Mouse (Mus musculus): Measurements from ENCODE around the gene Arfgap3. TPM values are rescaled to one million over a fixed set of nuclear protein-coding genes. Genes with fewer than 3 reads are reported as not detected.
"Not testable (repeated sequence)": the region's sequence is repeated elsewhere in the genome, so short reads cannot be mapped to it uniquely, and the experiment has no call there.

Gene Arfgap3
- total RNA-seq, 1 experiment from 2014 or later = 7.4 TPM

DNA sequence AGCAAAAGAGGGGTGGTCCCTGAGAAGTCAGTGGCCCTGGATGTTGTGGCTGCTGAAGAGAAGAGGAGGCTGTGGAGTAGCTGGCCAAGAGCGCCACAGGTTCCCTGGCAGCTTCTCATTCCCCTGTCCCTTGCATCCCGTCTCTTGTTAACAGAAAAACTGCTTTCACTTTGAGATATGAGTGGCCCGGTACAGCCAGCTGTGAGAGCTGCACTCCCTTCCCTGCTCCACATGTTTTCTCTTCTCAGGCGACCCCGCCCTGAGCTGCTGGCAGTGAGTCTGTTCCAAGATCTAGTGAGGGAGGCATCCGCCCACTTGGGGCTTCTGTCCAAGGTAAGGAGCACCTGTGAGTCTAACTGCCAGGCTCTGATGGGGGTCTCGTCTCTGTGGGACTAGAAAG is 81.6 kb downstream of the Arfgap3 start:
- not testable (repeated sequence) for ATAC-seq (ENCODE audit: extremely low read depth, insufficient number of reproducible peaks, low FRiP score, poor library complexity, severe bottlenecking)

GRCm38 (mm10) chr15:83265269-83265668 is 84.8 kb downstream of the Arfgap3 start:
- ATAC-seq (ENCODE audit: extremely low read depth, insufficient number of reproducible peaks, low FRiP score, poor library complexity, severe bottlenecking) = no peak

- no peak for ATAC-seq (ENCODE audit: extremely low read depth, insufficient number of reproducible peaks, low FRiP score, poor library complexity, severe bottlenecking)
These were observed 86.6 kb downstream of the Arfgap3 start for GRCm38 (mm10) chr15:83263405-83263804.

- no peak for ATAC-seq (ENCODE audit: extremely low read depth, insufficient number of reproducible peaks, low FRiP score, poor library complexity, severe bottlenecking)
These were observed 92.1 kb downstream of the Arfgap3 start for GRCm38 (mm10) chr15:83257906-83258305.

DNA sequence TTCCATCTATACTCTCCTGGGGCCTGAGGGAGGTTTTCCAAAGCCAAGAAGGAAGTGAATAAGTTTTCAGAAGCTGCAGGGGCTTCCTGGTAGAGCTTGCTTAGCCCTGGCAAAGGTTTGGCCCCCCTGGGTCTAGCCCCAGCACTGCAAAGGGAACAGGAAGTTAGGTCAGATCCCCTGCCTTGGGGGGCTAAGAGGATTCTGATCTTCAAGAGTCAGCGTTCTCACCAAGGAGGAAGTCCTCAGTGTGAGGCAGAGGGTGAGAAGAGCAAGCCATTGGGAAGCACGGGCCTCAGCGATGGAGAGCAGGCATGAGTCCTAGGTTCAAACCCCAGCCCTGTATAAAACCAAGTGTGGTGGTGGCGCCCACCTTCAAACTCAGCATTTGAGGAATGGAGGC is 93.6 kb downstream of the Arfgap3 start:
- ATAC-seq (ENCODE audit: extremely low read depth, insufficient number of reproducible peaks, low FRiP score, poor library complexity, severe bottlenecking) = no peak

GRCm38 (mm10) chr15:83255944-83256343 is 94.1 kb downstream of the Arfgap3 start:
- ATAC-seq (ENCODE audit: extremely low read depth, insufficient number of reproducible peaks, low FRiP score, poor library complexity, severe bottlenecking) = no peak

DNA sequence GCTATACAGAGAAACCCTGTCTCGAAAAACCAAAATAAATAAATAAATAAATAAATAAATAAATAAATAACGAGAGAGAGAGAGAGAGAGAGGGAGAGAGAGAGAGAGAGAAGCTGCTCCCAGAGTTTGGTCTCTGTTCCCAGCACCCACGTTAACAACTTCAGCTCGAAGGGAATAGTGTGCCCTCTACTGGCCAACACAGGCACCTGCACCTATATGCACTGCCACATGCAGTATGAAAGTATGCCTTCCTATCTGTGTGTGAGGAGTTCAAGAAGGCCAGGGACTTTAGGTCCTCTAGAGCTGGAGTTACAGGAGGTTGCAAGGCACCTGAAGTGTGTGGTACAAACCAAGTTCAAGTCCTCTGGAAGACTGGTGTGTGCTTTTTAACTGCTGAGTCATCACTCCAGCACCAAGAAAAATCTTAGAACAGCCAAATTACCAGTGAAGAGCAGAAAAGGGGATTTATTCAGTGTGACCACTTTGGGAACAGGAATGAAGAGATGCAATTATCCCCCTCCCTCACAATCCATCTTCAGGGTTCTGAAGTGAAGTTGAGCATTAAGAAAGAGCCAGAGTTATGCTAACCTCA is 94.8 kb downstream of the Arfgap3 start:
- no peak for ATAC-seq (ENCODE audit: extremely low read depth, insufficient number of reproducible peaks, low FRiP score, poor library complexity, severe bottlenecking)

- no peak for ATAC-seq (ENCODE audit: extremely low read depth, insufficient number of reproducible peaks, low FRiP score, poor library complexity, severe bottlenecking)
These were observed 95.5 kb downstream of the Arfgap3 start for GRCm38 (mm10) chr15:83254372-83255070.

DNA sequence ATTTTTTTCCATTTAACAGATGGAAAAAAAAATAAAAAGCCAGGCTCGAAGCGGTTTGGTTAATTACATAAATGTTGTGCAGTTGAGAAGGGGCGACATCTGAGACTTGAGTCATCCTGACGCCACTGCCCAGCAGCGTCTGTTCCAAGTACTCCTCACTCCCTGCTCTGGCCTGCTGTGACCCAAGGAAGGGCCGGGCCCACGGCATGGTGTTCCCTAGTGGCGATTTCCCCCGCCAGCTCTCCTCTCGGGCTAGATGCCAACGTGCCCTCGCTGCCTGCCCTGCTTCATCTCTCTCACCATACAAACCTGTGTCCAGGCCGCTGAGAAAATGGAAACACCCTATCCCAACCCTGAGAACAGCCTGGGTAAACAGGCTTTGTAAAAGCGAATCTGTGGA is 98.0 kb downstream of the Arfgap3 start:
- no peak for ATAC-seq (ENCODE audit: extremely low read depth, insufficient number of reproducible peaks, low FRiP score, poor library complexity, severe bottlenecking)

DNA sequence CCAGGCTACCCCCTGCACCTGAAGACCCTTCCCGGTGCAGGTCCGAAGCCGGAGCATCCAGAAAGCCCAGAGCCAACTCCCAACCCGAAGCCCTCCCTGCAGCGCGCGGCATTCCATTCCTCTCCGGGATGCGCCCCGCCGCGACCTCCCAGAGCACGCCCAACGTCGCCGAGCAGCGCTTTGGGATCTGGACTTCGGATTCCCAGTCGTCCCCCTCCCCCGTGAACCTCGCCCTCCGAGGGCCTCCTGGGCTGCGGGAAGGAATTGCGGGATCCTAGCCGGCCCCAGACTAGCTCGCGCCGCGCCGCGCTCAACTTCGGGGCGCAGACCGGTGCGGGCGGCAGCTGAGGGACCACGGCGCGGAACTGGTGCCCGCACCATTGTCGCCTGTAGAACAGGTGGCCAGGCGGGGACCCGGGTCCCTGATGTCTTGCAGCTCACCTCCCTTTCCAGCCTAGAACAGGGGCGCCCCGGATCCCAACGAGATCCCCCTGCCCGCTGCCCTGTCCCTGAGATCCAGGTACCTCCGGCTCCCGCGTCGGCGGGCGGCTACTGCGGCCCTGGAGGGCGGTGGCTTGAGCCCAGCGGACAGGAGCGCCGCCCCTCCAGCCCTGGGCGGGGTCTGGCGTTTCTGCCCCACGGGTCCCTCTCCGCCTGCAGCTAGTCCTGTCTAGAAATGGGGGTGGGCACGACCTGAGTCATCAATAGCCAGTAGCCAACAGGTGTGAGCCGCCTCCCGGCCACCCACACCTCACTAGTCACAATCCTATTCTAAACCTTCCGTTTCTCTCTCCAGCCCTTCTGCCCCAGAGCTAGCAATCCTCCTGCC is 98.7 kb downstream of the Arfgap3 start, which contains the start of gene A4galt:
TSS of gene A4galt (minus strand) at position 599 of the 829 bp plus-strand sequence.
- no peak for ATAC-seq (ENCODE audit: extremely low read depth, insufficient number of reproducible peaks, low FRiP score, poor library complexity, severe bottlenecking)

GRCm38 (mm10) chr15:83250651-83251175 is 99.3 kb downstream of the Arfgap3 start:
- no peak for ATAC-seq (ENCODE audit: extremely low read depth, insufficient number of reproducible peaks, low FRiP score, poor library complexity, severe bottlenecking)

Other genes with a start within 250 kb of the Arfgap3 start
- gene Rrp7a, start 227.4 kb downstream of the Arfgap3 start, total RNA-seq (2017) = 41.4 and 43.3 TPM in 2 replicates
- 115 and 129 TPM in 2 replicates for gene Poldip3, start 200.9 kb downstream of the Arfgap3 start, total RNA-seq (2017)
- gene Cyb5r3, start 177.7 kb downstream of the Arfgap3 start, total RNA-seq (2017) = 22.5 and 30.8 TPM in 2 replicates
- not detected in 2 replicates for gene A4galt, start 98.5 kb downstream of the Arfgap3 start, total RNA-seq (2017)
- gene Pacsin2, start 114.4 kb upstream of the Arfgap3 start, total RNA-seq (2017) = 66.8 TPM in 2 replicates
- gene Ttll1, start 160.6 kb upstream of the Arfgap3 start, total RNA-seq (2017) = 5.4 and 6.1 TPM in 2 replicates
- 0.47 TPM in 1 of 2 replicates, not detected in the other for gene Bik, start 176.6 kb upstream of the Arfgap3 start, total RNA-seq (2017)
- gene Tspo, start 213.3 kb upstream of the Arfgap3 start, total RNA-seq (2017) = 60.5 and 62.7 TPM in 2 replicates
- 10.9 and 11.3 TPM in 2 replicates for gene Mcat, start 213.5 kb upstream of the Arfgap3 start, total RNA-seq (2017)
- gene Ttll12, start 244.9 kb upstream of the Arfgap3 start, total RNA-seq (2017) = 2.2 and 4.5 TPM in 2 replicates

Measured in neutrophil, adult 5-6 weeks (primary cell).